ENCODE assay signal across 9 mouse cellular contexts in genomic region chr12:80021030-80021473, GRCm38 (mm10).
DNase-seq lines count a peak whose midpoint lies in the region; ATAC-seq and TF ChIP-seq lines count a peak whose summit lies in the region.
"Had no signal": no experiment of that assay in that cellular context is flagged by ENCODE, and none has a peak within 500 bp of the region (broad histone marks: within the 10 kb centered on the region; RNA-seq: fewer than 3 reads in every experiment).

No protein-coding gene starts in this region.

- no peaks in the 10 kb centered on the region for H3K27me3 ChIP-seq in midbrain, postnatal 0 days (ENCODE audit: insufficient read depth, low read length)

- TF ChIP-seq CTCF in midbrain, postnatal 0 days (IDR thresholded peaks at IDR 0.05): no peak

- no peak for ATAC-seq in midbrain, postnatal 0 days (ENCODE audit: low FRiP score)
- ATAC-seq in granulocyte monocyte progenitor cell, adult 5-6 weeks (replicated peaks; ENCODE audit: poor library complexity, severe bottlenecking): no peak
- no peak for ATAC-seq in monocyte, adult 5-6 weeks (replicated peaks; ENCODE audit: insufficient number of reproducible peaks, low FRiP score, low TSS enrichment, poor library complexity, severe bottlenecking)
- no peak for ATAC-seq in frontal cortex, adult (ENCODE audit: low TSS enrichment)

- no peak overlapping the region for H3K27ac ChIP-seq in midbrain, postnatal 0 days (ENCODE audit: low read depth, low read length)

- H3K9me3 ChIP-seq in midbrain, postnatal 0 days (ENCODE audit: low read length): no peaks in the 10 kb centered on the region

- no peaks in the 10 kb centered on the region for H3K36me3 ChIP-seq in midbrain, postnatal 0 days (ENCODE audit: insufficient read depth, low read length)

- no peak overlapping the region for H3K4me2 ChIP-seq in midbrain, postnatal 0 days (ENCODE audit: low read depth, low read length, poor library complexity, severe bottlenecking)

- no peak overlapping the region for H3K4me3 ChIP-seq in midbrain, postnatal 0 days (ENCODE audit: low read depth, low read length)
- H3K4me3 ChIP-seq: myocyte had no signal

- peak; percentile 43 for DNase-seq in kidney, postnatal 10 days
- DNase-seq in kidney, adult 9 months: no peak
- DNase-seq in embryo, embryonic 9.5 days (ENCODE audit: extremely low spot score): peak; percentile 49
- DNase-seq in forelimb bud, embryonic 11.5 days (ENCODE audit: low read depth, low spot score): peak; percentile 71
- DNase-seq in midbrain, postnatal 0 days (ENCODE audit: low spot score): no peak

- 19% methylated on average over 6 of the region's 6 CpGs for WGBS in midbrain, postnatal 0 days

- H3K9ac ChIP-seq in midbrain, postnatal 0 days (replicated peaks; ENCODE audit: low read length, poor library complexity, severe bottlenecking): 0 out of 2 replicates have a peak overlapping the region, but pooled peaks have one; percentile 36

- H3K4me1 ChIP-seq in midbrain, postnatal 0 days (ENCODE audit: insufficient read depth, low read length): peaks cover 10% of the 10 kb centered on the region; the same call in 1 of the 2 replicates

Comparison
In these comparisons a context has a peak if more than half of its experiments do, and no peak if none do; other contexts are left out.
1. DNase-seq: peak in kidney, postnatal 10 days (single experiment), embryo, embryonic 9.5 days (single experiment) and forelimb bud, embryonic 11.5 days (single experiment); none in kidney, adult 9 months (single experiment) and midbrain, postnatal 0 days (single experiment).